Mouse (Mus musculus) adrenal gland (tissue): ENCODE results near the gene Mkln1.
"Not testable (repeated sequence)": the region's sequence is repeated elsewhere in the genome, so short reads cannot be mapped to it uniquely, and the experiment has no call there.

Experiments used
- intact Hi-C: fragments of 180-260 bp; cut with DNase I; formaldehyde crosslinking; loops from one replicate; pipeline ENCODE4 v1.15.1; 2025

Gene Mkln1

DNA sequence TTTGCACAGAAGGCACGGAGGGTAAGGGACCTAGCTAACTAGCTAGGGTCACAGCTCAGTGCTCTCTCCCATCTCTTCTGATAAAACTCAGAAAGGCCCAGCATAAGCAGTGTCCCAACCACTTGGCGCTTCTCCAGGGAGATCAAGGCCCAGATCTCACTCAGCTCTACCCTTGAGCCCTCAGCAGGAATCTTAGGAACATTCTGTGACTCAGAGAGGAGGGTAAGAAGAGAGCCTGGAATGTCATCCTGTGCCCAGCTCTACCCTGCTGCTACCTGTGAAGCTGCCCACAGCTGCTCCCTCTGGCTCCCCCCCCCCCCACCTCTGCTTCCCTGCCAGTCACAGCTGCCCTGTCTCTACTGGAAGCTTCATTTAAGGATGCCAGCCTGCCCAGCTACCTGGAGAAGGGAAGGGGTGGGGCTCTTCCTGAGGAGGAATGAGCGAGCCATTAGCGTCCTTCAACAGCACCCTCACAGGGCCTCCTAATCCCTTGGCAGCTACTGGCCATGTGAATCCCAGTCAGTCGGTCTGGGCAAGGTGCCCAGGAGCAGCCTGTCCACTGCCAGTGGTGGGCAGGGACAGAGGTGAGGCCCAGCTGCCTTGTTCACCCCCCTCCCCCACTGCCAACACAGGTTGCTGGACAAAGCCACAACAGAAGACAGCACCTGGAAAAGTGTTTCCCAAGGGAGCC, 151.0 kb downstream of the Mkln1 start:
- intact Hi-C loops: no loop called here

DNA sequence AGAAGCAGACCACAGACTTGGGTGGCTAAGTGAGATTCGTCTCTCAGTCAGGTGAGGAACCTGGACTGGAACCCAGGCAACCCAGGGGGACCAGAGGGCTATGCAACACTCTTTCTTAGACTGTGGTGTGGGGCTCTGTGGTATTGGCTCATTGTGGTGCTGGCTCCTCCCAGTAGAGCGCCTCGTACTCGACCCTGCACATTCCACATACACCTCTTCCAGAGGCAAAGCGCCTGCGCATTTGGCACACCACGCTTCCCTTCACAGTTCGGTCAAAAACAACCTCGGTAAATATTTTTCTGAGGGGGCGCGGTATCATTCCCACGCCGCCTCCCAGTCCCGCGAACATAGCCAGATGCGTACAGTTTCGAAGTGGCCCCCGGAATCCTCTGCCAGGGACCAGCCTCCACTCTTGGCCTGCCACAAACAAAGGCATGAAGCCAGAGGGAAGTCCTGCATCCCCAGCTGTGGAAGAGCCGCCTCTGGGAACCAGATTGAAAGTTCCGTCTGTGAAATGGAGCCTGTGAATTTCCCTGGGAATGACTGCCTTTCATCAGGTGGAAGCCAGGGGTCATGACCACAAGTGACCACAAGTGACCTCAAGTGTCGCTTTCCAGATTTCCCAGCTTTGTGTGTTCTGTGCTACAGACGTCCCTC, 152.5 kb downstream of the Mkln1 start:
- intact Hi-C loops: no loop called here

DNA sequence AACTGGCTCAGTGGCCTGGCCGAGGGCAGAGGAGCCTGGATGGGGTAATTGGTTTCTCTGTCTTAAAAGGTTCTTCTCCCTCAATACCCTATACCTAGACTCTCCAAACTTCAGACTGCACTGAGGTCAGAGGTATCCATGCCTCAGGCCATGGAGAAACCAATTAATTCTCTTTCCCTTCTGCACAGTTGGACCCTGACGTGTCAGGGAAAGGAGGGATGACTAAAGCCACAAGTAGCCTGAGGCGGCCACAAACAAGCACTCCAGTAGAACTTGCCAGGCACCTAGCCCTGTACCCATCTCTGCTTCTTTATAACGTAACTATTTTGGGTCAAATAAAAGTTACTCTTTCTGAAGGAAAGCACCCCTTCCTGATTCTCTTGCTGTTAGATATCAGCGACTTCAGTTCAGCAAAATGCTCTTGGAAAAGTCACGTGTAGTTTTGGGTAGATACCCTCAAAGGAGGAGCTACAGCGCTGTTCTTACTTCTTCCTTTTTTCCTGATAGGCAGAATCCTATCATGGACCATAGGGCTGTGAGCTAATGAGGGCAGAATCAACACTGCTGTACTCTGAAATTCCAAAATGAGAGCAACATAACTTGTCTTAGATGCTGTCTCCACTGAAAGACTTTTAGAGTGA, 158.0 kb downstream of the Mkln1 start:
- intact Hi-C loops: no loop called here

DNA sequence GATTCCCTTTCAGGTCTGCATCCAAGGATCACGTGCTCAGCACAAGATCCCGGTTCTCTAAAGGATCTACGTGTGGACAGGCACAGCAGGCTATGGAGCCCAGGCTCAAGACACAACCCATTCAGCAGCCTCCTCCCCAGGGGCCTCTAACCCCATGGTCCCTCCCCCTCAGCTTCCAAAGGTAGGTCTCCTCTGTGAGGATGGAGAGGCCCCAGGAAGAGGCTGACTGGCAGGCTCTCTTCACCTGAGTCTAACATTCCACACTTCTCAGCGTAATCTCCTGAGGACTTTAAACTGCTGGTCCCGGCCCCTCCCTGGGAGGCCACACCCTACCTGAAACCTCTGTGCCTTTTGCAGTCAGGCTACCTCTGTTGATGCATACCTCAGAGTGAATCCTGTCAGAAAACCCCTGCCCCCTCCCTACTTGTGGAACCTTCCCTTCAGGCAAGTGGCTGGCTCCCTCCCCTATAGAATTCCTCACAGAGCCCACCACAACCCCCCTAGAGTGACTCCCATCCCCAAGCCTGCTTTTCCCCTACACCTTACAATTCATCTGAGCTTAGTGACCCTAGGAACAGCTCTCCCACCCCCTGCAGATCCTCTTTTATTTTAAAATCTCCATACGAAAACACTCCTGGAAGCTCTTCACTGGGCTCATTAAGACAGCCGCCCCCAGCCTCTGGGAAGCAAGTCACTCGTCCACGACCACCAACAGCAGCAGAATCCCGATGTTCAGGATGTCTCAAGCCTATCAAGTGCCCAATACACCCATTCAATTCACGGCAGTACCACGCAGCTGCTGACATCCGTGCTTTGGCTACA, 161.8 kb downstream of the Mkln1 start:
- intact Hi-C loops: no loop called here

DNA sequence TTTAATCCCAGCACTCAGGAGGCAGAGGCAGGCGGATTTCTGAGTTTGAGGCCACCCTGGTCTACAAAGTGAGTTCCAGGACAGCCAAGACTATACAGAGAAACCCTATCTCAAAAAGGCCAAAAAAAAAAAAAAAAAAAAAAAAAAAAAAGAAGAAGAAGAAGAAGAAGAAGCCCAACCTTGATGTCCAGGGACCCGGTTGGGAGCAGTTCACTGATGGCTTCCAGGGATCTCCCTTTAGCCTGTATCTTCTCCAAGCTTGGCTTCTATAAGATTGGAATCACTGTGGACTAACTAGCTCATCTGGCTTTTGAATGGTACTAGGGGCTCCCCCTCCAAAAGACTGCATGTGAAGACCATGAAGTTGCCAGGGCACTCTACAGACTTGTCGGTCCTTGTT, 163.4 kb downstream of the Mkln1 start:
- intact Hi-C loops: not testable (repeated sequence)

DNA sequence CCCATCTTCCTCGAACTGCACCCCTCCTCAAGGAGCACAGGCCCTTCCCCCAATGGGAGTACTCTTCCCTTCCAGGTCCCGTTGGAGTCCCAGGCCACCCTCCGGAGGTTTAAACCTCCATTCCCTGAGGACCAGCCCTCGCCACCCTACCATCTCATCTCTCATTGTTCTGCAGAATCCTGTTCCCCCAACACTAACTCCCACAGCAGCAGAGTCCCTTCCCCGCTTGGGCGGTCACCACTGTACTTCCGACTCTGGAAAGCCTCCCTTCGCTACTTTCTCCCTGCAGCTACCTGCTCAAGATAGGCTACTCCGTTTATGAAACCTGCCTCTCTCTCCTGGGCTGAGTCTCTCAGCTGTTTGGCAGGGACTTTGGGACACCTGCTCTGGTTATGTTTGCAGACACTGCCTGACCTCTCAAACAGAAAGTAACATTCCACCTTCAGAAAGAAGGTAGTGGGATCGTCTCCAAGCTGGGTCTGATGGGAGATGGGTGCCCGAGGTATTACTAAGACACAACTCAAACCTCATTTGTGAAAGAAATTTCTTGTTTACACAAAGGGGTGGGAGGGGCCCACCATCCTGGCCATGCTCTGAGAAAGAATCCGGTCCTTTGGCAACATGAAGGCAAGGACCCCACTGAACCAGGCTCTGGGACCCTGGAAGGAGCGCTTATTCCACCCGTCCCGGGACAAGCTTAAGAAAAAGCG, 164.0 kb downstream of the Mkln1 start:
- intact Hi-C loops: no loop called here

DNA sequence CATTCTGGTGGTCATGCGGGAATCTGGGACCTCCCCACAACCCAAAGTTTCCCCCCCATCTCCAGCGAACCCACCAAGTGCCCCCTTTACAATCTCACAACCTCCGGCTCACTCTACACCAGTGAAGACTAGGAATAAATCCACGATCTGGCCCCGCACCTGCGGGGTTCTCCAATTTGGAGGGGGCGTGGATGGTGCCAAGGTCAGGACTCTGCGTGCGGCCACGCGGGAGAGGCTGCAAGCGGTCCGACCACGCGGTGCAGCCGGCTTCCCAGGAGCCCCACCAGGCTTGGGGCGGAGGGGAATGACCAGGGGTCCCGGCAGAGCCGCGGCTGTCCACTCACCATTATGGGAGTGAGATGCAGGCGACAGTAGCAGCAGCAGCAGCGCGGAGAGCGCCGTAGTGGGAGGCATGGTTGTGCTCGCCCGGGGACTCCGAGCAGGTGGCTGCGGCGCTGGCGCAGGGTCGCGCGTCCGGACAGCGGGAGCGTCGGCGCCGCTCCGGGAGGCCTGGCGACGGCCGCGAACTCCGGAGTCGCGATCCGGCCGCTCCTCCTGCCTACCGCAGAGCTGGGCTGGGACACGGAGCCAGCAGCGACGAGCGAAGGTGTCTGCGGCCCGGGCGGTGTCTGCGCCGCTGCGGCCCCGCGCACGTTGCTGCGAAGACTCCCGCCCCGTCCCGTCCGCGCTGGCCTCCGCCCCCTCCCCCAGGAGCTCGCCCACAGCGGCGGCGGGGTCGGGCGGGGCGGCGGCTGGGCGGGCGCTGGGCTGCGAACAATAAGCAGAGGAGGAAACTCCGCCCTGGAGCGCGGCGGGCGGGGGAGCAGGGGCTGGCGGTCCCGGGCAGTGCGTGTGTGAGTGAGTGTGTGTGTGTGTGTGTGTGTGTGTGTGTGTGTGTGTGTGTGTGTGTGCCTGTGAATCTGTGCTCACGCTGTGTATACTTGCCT, 165.0 kb downstream of the Mkln1 start, which contains the start of gene Podxl:
TSS of gene Podxl (minus strand) at position 747 of the 947 bp plus-strand sequence.
- intact Hi-C loops: no loop called here

DNA sequence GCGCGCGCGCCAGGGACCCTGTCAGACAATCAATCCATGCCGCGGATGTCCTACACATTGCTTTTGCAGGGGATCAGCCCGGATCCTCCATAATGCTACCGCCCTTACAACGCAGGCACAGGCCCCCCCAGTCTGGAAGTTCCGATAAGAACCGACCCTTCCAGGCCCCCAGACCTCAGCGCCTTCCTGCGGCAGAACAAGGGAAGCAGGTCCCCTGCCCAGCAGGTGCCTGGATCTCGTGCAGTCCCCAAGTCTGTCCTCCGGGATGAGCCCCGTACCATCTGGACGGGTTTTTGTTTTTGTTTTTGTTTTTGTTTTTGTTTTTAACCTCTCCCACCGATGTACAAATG, 165.6 kb downstream of the Mkln1 start:
- intact Hi-C loops: no loop called here

DNA sequence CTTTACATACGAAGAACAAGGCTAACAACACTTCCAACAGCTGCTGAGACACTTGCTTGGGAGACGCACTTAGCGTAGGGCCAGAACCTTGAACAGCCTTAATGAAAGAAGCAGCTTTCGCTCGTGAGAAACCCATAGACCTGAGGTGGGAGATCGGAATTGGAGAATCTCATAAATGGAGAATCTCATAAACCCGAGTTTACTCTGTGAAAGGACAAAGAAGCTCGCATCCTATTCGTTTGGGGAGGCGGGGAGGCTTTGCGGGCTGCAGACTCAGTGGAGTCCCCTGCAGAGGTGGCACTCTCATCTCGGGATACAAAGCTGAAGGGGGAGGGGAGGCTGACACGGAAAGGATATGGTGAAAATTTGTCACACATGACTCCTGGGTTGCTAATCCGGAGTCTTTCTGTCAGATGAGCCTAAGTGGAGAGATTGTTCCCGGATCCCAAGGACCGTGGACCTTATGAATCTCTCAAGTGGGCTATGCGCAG, 166.4 kb downstream of the Mkln1 start:
- intact Hi-C loops: no loop called here
